Mouse (Mus musculus) liver, embryonic 13.5 days (tissue): ENCODE results near the gene Fgd6. TPM values are rescaled to one million over a fixed set of nuclear protein-coding genes. Genes with fewer than 3 reads are reported as not detected.
A peak's percentile ranks its signal among the peaks of the same experiment; 100 is the strongest.

Source experiments
- ATAC-seq: fragments of 200-750 bp; cut with Nextera tagmentation; 2 replicates; pipeline ENCODE4 v1.8.0; 2017; ENCODE audit warnings: low read depth, mild to moderate bottlenecking, moderate number of reproducible peaks, moderate library complexity
- DNase-seq: peaks from one replicate; pipeline ENCODE4 v3.0.0; 2022
- H3K27ac ChIP-seq: fragments of 300-500 bp; sonication (generic); 2 replicates; pipeline ENCODE4 v1.5.1; 2015; ENCODE audit warnings: moderate library complexity, mild to moderate bottlenecking, inconsistent platforms
- H3K27me3 ChIP-seq: fragments of 300-500 bp; sonication (generic); 2 replicates; pipeline ENCODE4 v1.6.1; 2015; ENCODE audit warnings: mild to moderate bottlenecking, inconsistent platforms
- H3K36me3 ChIP-seq: fragments of 300-500 bp; sonication (generic); 2 replicates; pipeline ENCODE4 v1.6.1; 2015; ENCODE audit warnings: mild to moderate bottlenecking, inconsistent platforms
- H3K4me1 ChIP-seq: fragments of 300-500 bp; sonication (generic); replicated peaks from 2 replicates; pipeline ENCODE4 v1.6.1; 2015; ENCODE audit warnings: inconsistent platforms
- H3K4me2 ChIP-seq: fragments of 300-500 bp; sonication (generic); 2 replicates; pipeline ENCODE4 v1.6.1; 2015; ENCODE audit warnings: inconsistent platforms, mild to moderate bottlenecking, moderate library complexity
- H3K4me3 ChIP-seq: fragments of 300-500 bp; sonication (generic); replicated peaks from 2 replicates; pipeline ENCODE4 v1.5.1; 2015; ENCODE audit warnings: mild to moderate bottlenecking, inconsistent platforms
- H3K9ac ChIP-seq: fragments of 300-500 bp; sonication (generic); 2 replicates; pipeline ENCODE4 v1.6.1; 2015; ENCODE audit warnings: mild to moderate bottlenecking, inconsistent platforms
- H3K9me3 ChIP-seq: fragments of 300-500 bp; sonication (generic); replicated peaks from 2 replicates; pipeline ENCODE4 v1.6.1; 2016; ENCODE audit warnings: inconsistent platforms
- WGBS: fragments of 180-500 bp; shearing (Covaris S2); methylation state at CpG from one replicate; pipeline ENCODE4 v1.1.7; 2015; ENCODE audit not compliant: insufficient replicate concordance; 5-methylcytosine and 5-hydroxymethylcytosine counted together
- polyA plus RNA-seq: library from polyadenylated mRNA; unstranded; fragments of >200 nt; fragmentation: Nextera tagmentation; extraction: Ambion mirVana; gene quantifications from 2 replicates; pipeline ENCODE4 v1.2.1, GENCODE M21; 2015

The Fgd6 gene
- polyA plus RNA-seq, 1 experiment from 2014 or later, result 2.4 TPM

- Histone ChIP-seq H3K27me3 (no peaks in the 10 kb centered on the region), H3K36me3 (peaks cover 44% of the 10 kb centered on the region), H3K4me2 (no peak overlapping the region), H3K4me3 (no peak overlapping the region), H3K9me3 (no peaks in the 10 kb centered on the region), H3K9ac (no peak overlapping the region), H3K27ac (no peak overlapping the region), H3K4me1 (no peaks in the 10 kb centered on the region)
- ATAC-seq (no peak), DNase-seq (no peak)
- WGBS, result 72% methylated on average over 3 of the region's 3 CpGs
Observed at GRCm38 (mm10) chr10:94140227-94140931, 104.6 kb downstream of the Fgd6 start.

- peaks cover 42% of the 10 kb centered on the region for H3K36me3 ChIP-seq
- no peaks in the 10 kb centered on the region for H3K9me3 ChIP-seq
- H3K27me3 ChIP-seq, result no peaks in the 10 kb centered on the region
- H3K9ac ChIP-seq, result no peak overlapping the region
- no peak for DNase-seq
- peaks cover 6% of the 10 kb centered on the region for H3K4me1 ChIP-seq
- no peak for ATAC-seq
- no peak overlapping the region for H3K27ac ChIP-seq
- H3K4me3 ChIP-seq, result no peak overlapping the region
- 78% methylated on average over 3 of the region's 3 CpGs for WGBS
- H3K4me2 ChIP-seq, result no peak overlapping the region
Observed at GRCm38 (mm10) chr10:94142427-94142826, 106.6 kb downstream of the Fgd6 start.

GRCm38 (mm10) chr10:94144581-94144980, 108.8 kb downstream of the Fgd6 start:
- H3K9ac ChIP-seq, result no peak overlapping the region
- WGBS, result 75% methylated on average over 5 of the region's 5 CpGs
- no peak overlapping the region for H3K27ac ChIP-seq
- peaks cover 23% of the 10 kb centered on the region for H3K36me3 ChIP-seq
- no peak overlapping the region for H3K4me3 ChIP-seq
- no peaks in the 10 kb centered on the region for H3K9me3 ChIP-seq
- H3K4me2 ChIP-seq, result no peak overlapping the region
- H3K4me1 ChIP-seq, result peaks cover 27% of the 10 kb centered on the region
- ATAC-seq (no peak), DNase-seq (no peak)
- no peaks in the 10 kb centered on the region for H3K27me3 ChIP-seq

- 9% methylated on average over 8 of the region's 8 CpGs for WGBS
- peak overlapping the region; percentile 89 for H3K27ac ChIP-seq
- ATAC-seq, result peak; percentile 40
Observed at GRCm38 (mm10) chr10:94147391-94147755, 111.6 kb downstream of the Fgd6 start.

GRCm38 (mm10) chr10:94147756-94148531, 112.1 kb downstream of the Fgd6 start, which contains the start of gene Nr2c1:
Gene Nr2c1 (plus strand): TSS chr10:94148023.
- Histone ChIP-seq H3K9ac (peak within 1 kb of the TSS; percentile 82), H3K4me3 (peak within 1 kb of the TSS; percentile 79), H3K9me3 (no peaks in the 10 kb centered on the region), H3K36me3 (0 out of 2 replicates have a peak, but pooled peaks cover 5% of the 10 kb centered on the region), H3K4me1 (peaks cover 40% of the 10 kb centered on the region), H3K27me3 (no peaks in the 10 kb centered on the region), H3K27ac (peak within 1 kb of the TSS; percentile 89), H3K4me2 (peak within 1 kb of the TSS; percentile 85)
- DNase-seq (peak; percentile 65), ATAC-seq (peak; percentile 86)
- under 1% methylated on average over 64 of the region's 64 CpGs for WGBS

More at GRCm38 (mm10) chr10:94147391-94147755, 111.6 kb downstream of the Fgd6 start:
- 0 out of 2 replicates have a peak, but pooled peaks cover 5% of the 10 kb centered on the region for H3K36me3 ChIP-seq
- peaks cover 40% of the 10 kb centered on the region for H3K4me1 ChIP-seq
- H3K27me3 ChIP-seq, result no peaks in the 10 kb centered on the region
- no peaks in the 10 kb centered on the region for H3K9me3 ChIP-seq
- peak overlapping the region; percentile 79 for H3K4me3 ChIP-seq
- H3K4me2 ChIP-seq, result peak overlapping the region; percentile 85
- H3K9ac ChIP-seq, result peak overlapping the region; percentile 82
- DNase-seq, result no peak

GRCm38 (mm10) chr10:94151488-94151887, 115.7 kb downstream of the Fgd6 start:
- 0 out of 2 replicates have a peak, but pooled peaks cover 4% of the 10 kb centered on the region for H3K36me3 ChIP-seq
- DNase-seq (no peak), ATAC-seq (no peak)
- no peak overlapping the region for H3K27ac ChIP-seq
- peaks cover 40% of the 10 kb centered on the region for H3K4me1 ChIP-seq
- 63% methylated on average over 4 of the region's 4 CpGs for WGBS
- H3K9ac ChIP-seq, result no peak overlapping the region
- no peaks in the 10 kb centered on the region for H3K9me3 ChIP-seq
- no peak overlapping the region for H3K4me3 ChIP-seq
- no peak overlapping the region for H3K4me2 ChIP-seq
- no peaks in the 10 kb centered on the region for H3K27me3 ChIP-seq

GRCm38 (mm10) chr10:94153841-94154240, 118.0 kb downstream of the Fgd6 start:
- H3K4me1 ChIP-seq, result peaks cover 21% of the 10 kb centered on the region
- peaks cover 12% of the 10 kb centered on the region for H3K36me3 ChIP-seq
- no peaks in the 10 kb centered on the region for H3K9me3 ChIP-seq
- DNase-seq (no peak), ATAC-seq (no peak)
- H3K9ac ChIP-seq, result no peak overlapping the region
- no peak overlapping the region for H3K4me2 ChIP-seq
- H3K27ac ChIP-seq, result no peak overlapping the region
- no peaks in the 10 kb centered on the region for H3K27me3 ChIP-seq
- H3K4me3 ChIP-seq, result no peak overlapping the region

- peaks cover 34% of the 10 kb centered on the region for H3K36me3 ChIP-seq
- no peak for DNase-seq
- ATAC-seq, result peak; percentile 31; the same call in 1 of the 2 replicates
- H3K9me3 ChIP-seq, result no peaks in the 10 kb centered on the region
- H3K27me3 ChIP-seq, result no peaks in the 10 kb centered on the region
- H3K4me2 ChIP-seq, result no peak overlapping the region
- 55% methylated on average over 6 of the region's 6 CpGs for WGBS
- H3K4me1 ChIP-seq, result no peaks in the 10 kb centered on the region
- H3K4me3 ChIP-seq, result no peak overlapping the region
- H3K27ac ChIP-seq, result no peak overlapping the region
- H3K9ac ChIP-seq, result no peak overlapping the region
Observed at GRCm38 (mm10) chr10:94158962-94159361, 123.2 kb downstream of the Fgd6 start.

GRCm38 (mm10) chr10:94159406-94159805, 123.6 kb downstream of the Fgd6 start:
- H3K27ac ChIP-seq, result no peak overlapping the region
- H3K4me3 ChIP-seq, result no peak overlapping the region
- ATAC-seq (no peak), DNase-seq (no peak)
- H3K9me3 ChIP-seq, result no peaks in the 10 kb centered on the region
- H3K9ac ChIP-seq, result no peak overlapping the region
- H3K4me2 ChIP-seq, result no peak overlapping the region
- H3K27me3 ChIP-seq, result no peaks in the 10 kb centered on the region
- 82% methylated on average over 4 of the region's 4 CpGs for WGBS
- no peaks in the 10 kb centered on the region for H3K4me1 ChIP-seq
- peaks cover 38% of the 10 kb centered on the region for H3K36me3 ChIP-seq

- Histone ChIP-seq H3K27me3 (no peaks in the 10 kb centered on the region), H3K4me3 (no peak overlapping the region), H3K27ac (no peak overlapping the region), H3K4me2 (no peak overlapping the region), H3K9me3 (no peaks in the 10 kb centered on the region), H3K9ac (no peak overlapping the region), H3K4me1 (no peaks in the 10 kb centered on the region), H3K36me3 (peaks cover 45% of the 10 kb centered on the region)
- no peak for ATAC-seq
- 76% methylated on average over 5 of the region's 5 CpGs for WGBS
- no peak for DNase-seq
Observed at GRCm38 (mm10) chr10:94161051-94161765, 125.4 kb downstream of the Fgd6 start.

GRCm38 (mm10) chr10:94162031-94162430, 126.2 kb downstream of the Fgd6 start:
- ATAC-seq (no peak), DNase-seq (no peak)
- Histone ChIP-seq H3K4me2 (no peak overlapping the region), H3K27me3 (no peaks in the 10 kb centered on the region), H3K4me3 (no peak overlapping the region), H3K9ac (no peak overlapping the region), H3K4me1 (no peaks in the 10 kb centered on the region), H3K36me3 (peaks cover 51% of the 10 kb centered on the region), H3K9me3 (no peaks in the 10 kb centered on the region), H3K27ac (no peak overlapping the region)
- 86% methylated on average over 7 of the region's 7 CpGs for WGBS
